19 mouse cellular contexts compared by ENCODE assay signal in genomic region chr9:98393496-98393895, GRCm38 (mm10). TPM values are rescaled to one million over a fixed set of nuclear protein-coding genes. Genes with fewer than 3 reads are reported as not detected.
A peak's percentile ranks its signal among the peaks of the same experiment; 100 is the strongest.
DNase-seq lines count a peak whose midpoint lies in the region; ATAC-seq lines count a peak whose summit lies in the region.
"Had no signal": no experiment of that assay in that cellular context is flagged by ENCODE, and none has a peak within 500 bp of the region (broad histone marks: within the 10 kb centered on the region; RNA-seq: fewer than 3 reads in every experiment).

No protein-coding gene starts in this region.

- WGBS in midbrain, embryonic 11.5 days = 79% methylated on average over 4 of the region's 4 CpGs
- WGBS in midbrain, embryonic 13.5 days = 69% methylated on average over 4 of the region's 4 CpGs

- H3K4me3 ChIP-seq in midbrain, embryonic 11.5 days (ENCODE audit: low read depth, low read length) = no peak overlapping the region
- H3K4me3 ChIP-seq in midbrain, embryonic 13.5 days (replicated peaks) = no peak overlapping the region

- no peaks in the 10 kb centered on the region for H3K36me3 ChIP-seq in midbrain, embryonic 11.5 days (ENCODE audit: control insufficient read depth, insufficient read depth, low read length)
- no peaks in the 10 kb centered on the region for H3K36me3 ChIP-seq in midbrain, embryonic 13.5 days

- H3K4me1 ChIP-seq in midbrain, embryonic 11.5 days (ENCODE audit: control insufficient read depth, insufficient read depth, low read length) = no peaks in the 10 kb centered on the region
- H3K4me1 ChIP-seq in midbrain, embryonic 13.5 days (replicated peaks) = no peaks in the 10 kb centered on the region

- no peak overlapping the region for H3K9ac ChIP-seq in midbrain, embryonic 11.5 days (ENCODE audit: low read length)
- H3K9ac ChIP-seq in midbrain, embryonic 13.5 days (replicated peaks) = no peak overlapping the region

- ATAC-seq in midbrain, embryonic 11.5 days (ENCODE audit: low FRiP score) = no peak
- ATAC-seq in midbrain, embryonic 13.5 days = no peak
- ATAC-seq: activated CD4-positive, CD25-positive, alpha-beta regulatory T cell, adult 4 months; CD4-positive, CD25-positive, alpha-beta regulatory T cell, adult 4 months; Patski had no signal

- intact Hi-C loops in heart, postnatal 25 days (cut with DNase I) = no loop called here

- H3K27me3 ChIP-seq in midbrain, embryonic 11.5 days (ENCODE audit: control insufficient read depth, insufficient read depth, low read length) = no peaks in the 10 kb centered on the region
- H3K27me3 ChIP-seq in midbrain, embryonic 13.5 days = no peaks in the 10 kb centered on the region
- H3K27me3 ChIP-seq: CH12.LX, Patski had no signal

- no peak overlapping the region for H3K27ac ChIP-seq in midbrain, embryonic 11.5 days (ENCODE audit: low read depth, low read length)
- no peak overlapping the region for H3K27ac ChIP-seq in midbrain, embryonic 13.5 days

- no peak overlapping the region for H3K4me2 ChIP-seq in midbrain, embryonic 11.5 days
- H3K4me2 ChIP-seq in midbrain, embryonic 13.5 days (replicated peaks) = no peak overlapping the region

- peak; percentile 61 for DNase-seq in heart, adult 11 months
- DNase-seq in heart, postnatal 25 days (ENCODE audit: low spot score) = no peak
- peak; percentile 66 for DNase-seq in midbrain, embryonic 11.5 days (ENCODE audit: low spot score, missing footprints)
- DNase-seq: adrenal gland, adult 2 months; adrenal gland, adult 8-10 months; adrenal gland, postnatal 10 days; adrenal gland, postnatal 14 days; adrenal gland, postnatal 25 days; adrenal gland, postnatal 36 days; B cell, adult 2 months; cerebellum, adult 11 months; cerebellum, adult 11-12 months; cerebellum, adult 18-20 months had no signal

- H3K9me3 ChIP-seq in midbrain, embryonic 11.5 days (ENCODE audit: control insufficient read depth, low read length) = no peaks in the 10 kb centered on the region
- H3K9me3 ChIP-seq in midbrain, embryonic 13.5 days = no peaks in the 10 kb centered on the region
- H3K9me3 ChIP-seq: G1E had no signal

RNA-seq across cellular contexts. Expression of gene Rbp1, which starts 29.3 kb away (rescaled TPM):
- total RNA-seq in heart, postnatal 25 days (2021) = 1 to 10 TPM; 7.4 to 7.6 TPM
- polyA plus RNA-seq in midbrain, embryonic 11.5 days (2014; fragmentation: Nextera tagmentation; extraction: Ambion mirVana) = 26.0 and 27.5 TPM in 2 replicates
- 24.8 and 28.4 TPM in 2 replicates for polyA plus RNA-seq in midbrain, embryonic 13.5 days (2015; fragmentation: Nextera tagmentation; extraction: Ambion mirVana)
- polyA plus RNA-seq: G1E had no signal
